Mouse (Mus musculus) frontal cortex, postnatal 10 days (tissue): ENCODE measurements at regions not wholly inside any gene's neighbourhood (a gene's known extent, or its start where the extent isn't known, plus 50 kb on each side); places are given as distances from the start of the nearest gene placed in this dataset.
"Not testable (repeated sequence)": the region's sequence is repeated elsewhere in the genome, so short reads cannot be mapped to it uniquely, and the experiment has no call there.

Experiments used
- DNase-seq, 2 experiments: peaks; one replicate each; pipeline ENCODE4 v3.0.0; 2022; ENCODE audit warnings: low spot score in 2 of 2, mixed read lengths in 1 of 2

GRCm38 (mm10) chr4:18349157-18349556 lies 1256.1 kb upstream of the Gm12353 start:
- no peak for DNase-seq

GRCm38 (mm10) chr4:18365514-18365913 lies 1239.7 kb upstream of the Gm12353 start:
- peak in 1 of 2 experiments; percentile 7 for DNase-seq

GRCm38 (mm10) chr4:18365916-18366315 lies 1239.3 kb upstream of the Gm12353 start:
- DNase-seq, result peak in 1 of 2 experiments; percentile 12

GRCm38 (mm10) chr4:18394815-18395521 lies 1210.3 kb upstream of the Gm12353 start:
- DNase-seq, result no peak

- not testable (repeated sequence) for DNase-seq
Observed at GRCm38 (mm10) chr4:18395528-18396128, 1209.6 kb upstream of the Gm12353 start.

GRCm38 (mm10) chr4:18410338-18410737 lies 1194.9 kb upstream of the Gm12353 start:
- no peak for DNase-seq

GRCm38 (mm10) chr4:18441385-18441784 lies 1163.9 kb upstream of the Gm12353 start:
- no peak for DNase-seq

GRCm38 (mm10) chr4:18444284-18445004 lies 1160.8 kb upstream of the Gm12353 start:
- DNase-seq, result no peak

- DNase-seq, result no peak
Observed at GRCm38 (mm10) chr4:18461641-18462040, 1143.6 kb upstream of the Gm12353 start.

GRCm38 (mm10) chr4:18468271-18468670 lies 1137.0 kb upstream of the Gm12353 start:
- DNase-seq, result not testable (repeated sequence)

- DNase-seq, result no peak
Observed at GRCm38 (mm10) chr4:18469534-18469933, 1135.7 kb upstream of the Gm12353 start.
